Mouse (Mus musculus) liver, embryonic 15.5 days (tissue): ENCODE results near the gene Mapre1. TPM values are rescaled to one million over a fixed set of nuclear protein-coding genes. Genes with fewer than 3 reads are reported as not detected.
"Not testable (repeated sequence)": the region's sequence is repeated elsewhere in the genome, so short reads cannot be mapped to it uniquely, and the experiment has no call there.

ENCODE experiments used
- ATAC-seq: fragments of 200-750 bp; cut with Nextera tagmentation; 2 replicates; pipeline ENCODE4 v1.8.0; 2017; ENCODE audit warnings: moderate number of reproducible peaks, mild to moderate bottlenecking, moderate library complexity; ENCODE audit not compliant: insufficient read depth
- H3K27ac ChIP-seq: fragments of 300-500 bp; sonication (generic); replicated peaks from 2 replicates; pipeline ENCODE4 v1.5.1; 2015; ENCODE audit warnings: mild to moderate bottlenecking, inconsistent platforms
- H3K27me3 ChIP-seq: fragments of 300-500 bp; sonication (generic); 2 replicates; pipeline ENCODE4 v1.6.1; 2015; ENCODE audit warnings: mild to moderate bottlenecking, inconsistent platforms
- H3K36me3 ChIP-seq: fragments of 300-500 bp; sonication (generic); replicated peaks from 2 replicates; pipeline ENCODE4 v1.6.1; 2015; ENCODE audit warnings: moderate library complexity, mild to moderate bottlenecking, inconsistent platforms
- H3K4me1 ChIP-seq: fragments of 300-500 bp; sonication (generic); replicated peaks from 2 replicates; pipeline ENCODE4 v1.6.1; 2015; ENCODE audit warnings: inconsistent platforms
- H3K4me2 ChIP-seq: fragments of 300-500 bp; sonication (generic); 2 replicates; pipeline ENCODE4 v1.6.1; 2015; ENCODE audit warnings: moderate library complexity, mild to moderate bottlenecking, inconsistent platforms
- H3K4me3 ChIP-seq: fragments of 300-500 bp; sonication (generic); replicated peaks from 2 replicates; pipeline ENCODE4 v1.5.1; 2015; ENCODE audit warnings: mild to moderate bottlenecking, inconsistent platforms
- H3K9ac ChIP-seq: fragments of 300-500 bp; sonication (generic); 2 replicates; pipeline ENCODE4 v1.6.1; 2015; ENCODE audit warnings: moderate library complexity, mild to moderate bottlenecking, inconsistent platforms
- H3K9me3 ChIP-seq: fragments of 300-500 bp; sonication (generic); replicated peaks from 2 replicates; pipeline ENCODE4 v1.6.1; 2016; ENCODE audit warnings: inconsistent platforms
- WGBS: fragments of 180-500 bp; shearing (Covaris S2); methylation state at CpG from one replicate; pipeline ENCODE4 v1.1.7; 2015; ENCODE audit warnings: mixed read lengths; ENCODE audit not compliant: insufficient replicate concordance; 5-methylcytosine and 5-hydroxymethylcytosine counted together
- polyA plus RNA-seq: library from polyadenylated mRNA; unstranded; fragments of >200 nt; fragmentation: Nextera tagmentation; extraction: Ambion mirVana; gene quantifications from 2 replicates; pipeline ENCODE4 v1.2.1, GENCODE M21; 2015

Gene Mapre1
- polyA plus RNA-seq = 99.0 and 111 TPM in 2 replicates

- no peaks in the 10 kb centered on the region for H3K27me3 ChIP-seq
- H3K9ac ChIP-seq = peak within 1 kb of the TSS; percentile 93
- peak within 1 kb of the TSS; percentile 93 for H3K27ac ChIP-seq
- peaks cover 43% of the 10 kb centered on the region for H3K4me1 ChIP-seq
- H3K4me3 ChIP-seq = peak within 1 kb of the TSS; percentile 90
- H3K36me3 ChIP-seq = peaks cover 3% of the 10 kb centered on the region; the same call in 1 of the 2 replicates
- H3K9me3 ChIP-seq = no peaks in the 10 kb centered on the region
- ATAC-seq = peak; percentile 95
- H3K4me2 ChIP-seq = peak within 1 kb of the TSS; percentile 78
- 10% methylated on average over 58 of the region's 58 CpGs for WGBS
These were observed at the start of gene Mapre1 for GRCm38 (mm10) chr2:153740500-153741436. Gene Mapre1, plus strand, starts transcription at chr2:153741274.

GRCm38 (mm10) chr2:153693413-153693812 lies 47.7 kb upstream of the Mapre1 start:
- not testable (repeated sequence) for H3K36me3 ChIP-seq, H3K9me3 ChIP-seq, H3K4me2 ChIP-seq, H3K9ac ChIP-seq, H3K4me3 ChIP-seq, H3K4me1 ChIP-seq, H3K27me3 ChIP-seq, H3K27ac ChIP-seq
- ATAC-seq = peak; percentile 34; the same call in 1 of the 2 replicates
- whole genome bisulfite sequencing = 62% methylated on average over 7 of the region's 7 CpGs

- 55% methylated on average over 19 of the region's 19 CpGs for WGBS
- Histone ChIP-seq H3K27me3 (no peaks in the 10 kb centered on the region), H3K4me1 (no peaks in the 10 kb centered on the region), H3K4me3 (no peak overlapping the region), H3K9me3 (no peaks in the 10 kb centered on the region), H3K36me3 (no peaks in the 10 kb centered on the region), H3K27ac (no peak overlapping the region), H3K9ac (no peak overlapping the region), H3K4me2 (no peak overlapping the region)
- ATAC-seq = no peak
These were observed 46.5 kb upstream of the Mapre1 start for GRCm38 (mm10) chr2:153694462-153695085.

GRCm38 (mm10) chr2:153696352-153696751 lies 44.7 kb upstream of the Mapre1 start, which contains the start of gene Dnmt3c:
Gene Dnmt3c, plus strand, starts transcription at chr2:153696652.
- Histone ChIP-seq H3K4me1 (no peaks in the 10 kb centered on the region), H3K27me3 (no peaks in the 10 kb centered on the region), H3K27ac (no peak within 1 kb of the TSS), H3K9ac (no peak within 1 kb of the TSS), H3K36me3 (no peaks in the 10 kb centered on the region), H3K4me2 (no peak within 1 kb of the TSS), H3K4me3 (no peak within 1 kb of the TSS), H3K9me3 (no peaks in the 10 kb centered on the region)
- no peak for ATAC-seq

- Histone ChIP-seq H3K27me3 (no peaks in the 10 kb centered on the region), H3K4me3 (no peak overlapping the region), H3K4me1 (no peaks in the 10 kb centered on the region), H3K27ac (no peak overlapping the region), H3K9me3 (no peaks in the 10 kb centered on the region), H3K9ac (no peak overlapping the region), H3K36me3 (no peaks in the 10 kb centered on the region), H3K4me2 (no peak overlapping the region)
- 59% methylated on average over 6 of the region's 6 CpGs for WGBS
- no peak for ATAC-seq
These were observed 37.7 kb upstream of the Mapre1 start for GRCm38 (mm10) chr2:153703389-153703788.

- 37% methylated on average over 8 of the region's 8 CpGs for WGBS
- Histone ChIP-seq H3K36me3 (no peaks in the 10 kb centered on the region), H3K4me1 (peaks cover 18% of the 10 kb centered on the region), H3K9ac (no peak overlapping the region), H3K4me3 (no peak overlapping the region), H3K27me3 (no peaks in the 10 kb centered on the region), H3K27ac (no peak overlapping the region), H3K4me2 (no peak overlapping the region), H3K9me3 (no peaks in the 10 kb centered on the region)
- ATAC-seq = no peak
These were observed 30.3 kb upstream of the Mapre1 start for GRCm38 (mm10) chr2:153710701-153711330.

GRCm38 (mm10) chr2:153712646-153713091 lies 28.4 kb upstream of the Mapre1 start:
- 33% methylated on average over 3 of the region's 3 CpGs for WGBS
- H3K4me2 ChIP-seq = no peak overlapping the region
- H3K9me3 ChIP-seq = no peaks in the 10 kb centered on the region
- H3K4me3 ChIP-seq = no peak overlapping the region
- ATAC-seq = peak; percentile 75
- no peaks in the 10 kb centered on the region for H3K27me3 ChIP-seq
- H3K27ac ChIP-seq = peak overlapping the region; percentile 56; the same call in 1 of the 2 replicates
- H3K4me1 ChIP-seq = peaks cover 18% of the 10 kb centered on the region
- H3K9ac ChIP-seq = no peak overlapping the region
- no peaks in the 10 kb centered on the region for H3K36me3 ChIP-seq

- peaks cover 21% of the 10 kb centered on the region for H3K4me1 ChIP-seq
- H3K36me3 ChIP-seq = no peaks in the 10 kb centered on the region
- H3K4me2 ChIP-seq = no peak overlapping the region
- ATAC-seq = no peak
- H3K27me3 ChIP-seq = no peaks in the 10 kb centered on the region
- no peak overlapping the region for H3K4me3 ChIP-seq
- 0 out of 2 replicates have a peak overlapping the region, but pooled peaks have one; percentile 15 for H3K9ac ChIP-seq
- WGBS = 56% methylated on average over 4 of the region's 4 CpGs
- H3K9me3 ChIP-seq = no peaks in the 10 kb centered on the region
- peak overlapping the region; percentile 56 for H3K27ac ChIP-seq
These were observed 27.8 kb upstream of the Mapre1 start for GRCm38 (mm10) chr2:153713227-153713626.

GRCm38 (mm10) chr2:153717861-153718260 lies 23.2 kb upstream of the Mapre1 start:
- peak overlapping the region; percentile 23 for H3K4me2 ChIP-seq
- H3K36me3 ChIP-seq, H3K9me3 ChIP-seq, H3K9ac ChIP-seq, H3K4me3 ChIP-seq, H3K27me3 ChIP-seq: not testable (repeated sequence)
- WGBS = 16% methylated on average over 3 of the region's 3 CpGs
- peak overlapping the region; percentile 48 for H3K27ac ChIP-seq
- H3K4me1 ChIP-seq = peaks cover 16% of the 10 kb centered on the region
- ATAC-seq = peak; percentile 84

- Histone ChIP-seq H3K9me3 (no peaks in the 10 kb centered on the region), H3K9ac (no peak overlapping the region), H3K4me1 (peaks cover 32% of the 10 kb centered on the region), H3K4me2 (no peak overlapping the region), H3K4me3 (no peak overlapping the region), H3K36me3 (no peaks in the 10 kb centered on the region), H3K27ac (peak overlapping the region; percentile 48), H3K27me3 (no peaks in the 10 kb centered on the region)
- WGBS = 26% methylated on average over 1 of the region's 1 CpGs
- ATAC-seq = peak; percentile 51; the same call in 1 of the 2 replicates
These were observed 18.0 kb upstream of the Mapre1 start for GRCm38 (mm10) chr2:153723098-153723497.

GRCm38 (mm10) chr2:153724424-153724823 lies 16.6 kb upstream of the Mapre1 start:
- WGBS = 29% methylated on average over 2 of the region's 2 CpGs
- Histone ChIP-seq H3K9ac (no peak overlapping the region), H3K36me3 (no peaks in the 10 kb centered on the region), H3K9me3 (no peaks in the 10 kb centered on the region), H3K4me3 (no peak overlapping the region), H3K27ac (peak overlapping the region; percentile 63), H3K27me3 (no peaks in the 10 kb centered on the region), H3K4me1 (peaks cover 27% of the 10 kb centered on the region), H3K4me2 (peak overlapping the region; percentile 13; the same call in 1 of the 2 replicates)
- ATAC-seq = peak; percentile 78
